Mouse (Mus musculus) retina, embryonic 14.5 days (tissue): ENCODE measurements around the gene Actr6.
"Not testable (repeated sequence)": the region's sequence is repeated elsewhere in the genome, so short reads cannot be mapped to it uniquely, and the experiment has no call there.

Experiments used
- DNase-seq: peaks from one replicate; pipeline ENCODE4 v3.0.0-alpha.2; 2015; ENCODE audit warnings: low spot score

The Actr6 gene

DNA sequence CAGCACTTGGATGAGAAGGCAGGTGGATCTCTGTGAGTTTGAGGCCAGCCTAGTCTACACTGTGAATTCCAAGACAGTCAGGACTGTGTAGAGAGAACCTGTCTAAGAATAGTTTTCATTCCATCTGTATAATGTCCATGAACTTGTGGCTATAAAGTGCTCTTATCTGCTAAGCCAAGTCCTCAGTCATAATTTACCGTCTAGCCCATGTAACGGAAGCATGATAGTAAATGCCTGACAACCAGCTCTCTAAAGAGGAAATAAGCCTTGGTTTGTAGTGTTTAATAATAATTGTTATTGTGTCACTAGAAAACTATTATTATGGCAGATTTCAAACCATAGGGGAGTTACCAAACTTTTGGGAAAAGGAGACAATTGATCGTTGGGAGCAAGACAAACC, 5.8 kb upstream of the Actr6 start:
- DNase-seq = no peak

DNA sequence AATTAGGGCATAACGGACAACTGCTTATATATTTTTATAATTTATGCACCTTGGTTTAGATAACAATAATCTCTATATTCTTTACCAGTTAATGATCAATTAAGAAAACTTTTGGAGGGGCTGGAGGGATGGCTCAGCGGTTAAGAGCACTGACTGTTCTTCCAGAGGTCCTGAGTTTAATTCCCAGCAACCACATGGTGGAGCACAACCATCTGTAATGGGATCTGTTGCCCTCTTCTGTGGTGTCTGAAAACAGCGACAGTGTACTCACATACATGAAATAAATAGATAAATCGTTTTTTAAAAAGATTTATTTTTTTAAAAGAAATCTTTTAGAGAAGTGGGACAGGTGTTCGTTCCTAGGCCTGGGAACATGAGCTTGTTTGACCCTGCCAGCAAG, 5.0 kb upstream of the Actr6 start:
- DNase-seq = no peak

DNA sequence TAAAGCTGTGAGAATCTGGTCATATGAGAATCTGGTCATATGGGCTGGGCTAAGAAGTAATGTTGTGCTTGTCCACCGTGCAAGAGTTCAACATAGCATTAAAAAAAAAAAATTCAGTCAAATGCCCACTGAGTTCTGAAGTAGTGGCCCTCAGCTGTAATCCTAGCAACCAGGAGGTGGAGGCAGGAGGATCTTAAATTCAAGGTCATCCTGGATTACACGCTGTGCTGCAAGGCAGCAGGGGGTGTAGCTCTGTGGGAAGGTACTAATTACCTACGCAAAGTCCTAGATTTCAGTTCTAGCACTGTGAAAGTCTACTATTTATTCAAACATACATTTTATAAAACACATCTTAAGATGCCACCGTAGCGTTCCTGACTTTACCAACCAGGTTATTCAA, 754 bp downstream of the Actr6 start:
- DNase-seq = peak; percentile 6

DNA sequence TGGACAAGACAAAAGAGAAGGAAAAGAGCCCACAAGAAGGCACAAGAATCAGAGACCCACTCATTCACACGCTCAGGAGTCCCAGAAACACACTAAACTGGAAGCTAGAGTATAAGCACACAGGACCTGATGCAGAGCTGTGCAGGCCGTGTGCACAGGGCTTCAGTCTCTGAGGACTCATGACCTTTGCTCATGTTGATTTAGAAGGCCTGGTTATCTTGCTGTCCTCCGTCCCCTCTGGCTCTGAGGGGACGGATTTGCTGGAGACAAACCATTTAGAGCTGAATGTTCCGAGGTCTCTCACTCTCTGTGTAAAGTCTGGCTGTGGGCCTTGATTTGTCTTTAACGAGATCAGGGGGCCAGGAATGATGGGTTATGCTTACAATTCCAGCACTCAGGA, 1.7 kb downstream of the Actr6 start:
- DNase-seq = no peak

DNA sequence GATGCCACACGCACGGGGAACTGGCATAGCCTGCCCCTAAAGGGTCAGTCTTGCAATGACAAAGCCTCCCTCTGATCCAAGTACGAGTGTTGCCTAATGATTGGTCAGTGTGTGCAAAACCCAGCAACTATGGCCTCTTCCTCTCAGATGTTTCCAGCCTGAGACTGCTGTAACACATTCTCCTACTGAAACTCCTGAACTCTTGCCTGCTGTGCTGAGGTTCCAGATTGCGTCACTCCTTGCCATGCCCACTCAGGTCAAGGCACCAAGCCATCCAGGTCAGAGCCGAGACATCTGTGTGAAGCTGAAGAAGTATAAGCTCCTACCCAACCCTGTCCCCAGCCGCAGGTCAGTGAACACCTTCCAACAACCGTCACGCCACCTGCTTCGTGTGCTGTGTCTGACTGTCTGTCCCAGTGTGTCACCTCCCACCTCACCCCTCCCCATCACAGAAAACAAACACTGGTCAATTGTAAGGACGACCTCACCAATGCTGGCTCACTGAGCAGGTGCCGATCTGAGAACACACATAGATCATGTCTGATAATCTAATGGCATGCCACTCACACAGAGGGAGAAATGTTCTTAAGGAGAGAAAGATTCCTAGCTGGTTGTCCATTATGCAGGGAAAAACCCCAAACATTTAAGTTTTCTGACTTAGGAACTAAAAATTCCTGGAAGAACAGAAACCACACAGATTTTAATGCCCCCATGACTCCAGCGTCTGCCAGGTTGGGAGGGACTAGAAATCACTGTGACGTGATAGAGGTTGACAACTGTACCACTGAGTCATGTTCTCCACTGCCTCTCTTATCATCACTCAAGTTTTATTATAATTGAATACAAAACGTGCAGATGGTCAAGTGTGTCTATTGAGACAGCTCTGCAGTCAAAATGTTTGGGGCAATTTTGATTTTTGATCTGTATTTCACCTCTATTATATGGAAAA, 9.6 kb downstream of the Actr6 start:
- no peak for DNase-seq

DNA sequence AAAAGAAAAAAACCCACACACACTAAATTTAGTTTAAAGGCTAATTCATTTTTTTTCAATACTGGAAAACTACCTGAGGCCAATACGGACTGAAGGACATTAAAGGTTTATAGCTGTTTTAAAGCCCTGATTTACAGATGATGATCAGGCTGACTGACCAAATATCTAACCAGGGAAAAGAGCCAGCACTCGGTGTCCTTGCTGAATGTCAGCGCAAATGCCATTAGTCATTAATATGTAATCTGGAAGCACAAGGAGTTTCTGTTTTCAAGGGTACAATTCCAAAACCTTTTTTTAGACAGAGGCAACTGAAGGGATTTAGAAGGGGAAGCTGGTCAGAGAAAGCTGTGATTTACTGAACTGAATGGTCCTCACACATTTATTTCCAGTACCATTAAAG, 11.3 kb downstream of the Actr6 start:
- DNase-seq = no peak

DNA sequence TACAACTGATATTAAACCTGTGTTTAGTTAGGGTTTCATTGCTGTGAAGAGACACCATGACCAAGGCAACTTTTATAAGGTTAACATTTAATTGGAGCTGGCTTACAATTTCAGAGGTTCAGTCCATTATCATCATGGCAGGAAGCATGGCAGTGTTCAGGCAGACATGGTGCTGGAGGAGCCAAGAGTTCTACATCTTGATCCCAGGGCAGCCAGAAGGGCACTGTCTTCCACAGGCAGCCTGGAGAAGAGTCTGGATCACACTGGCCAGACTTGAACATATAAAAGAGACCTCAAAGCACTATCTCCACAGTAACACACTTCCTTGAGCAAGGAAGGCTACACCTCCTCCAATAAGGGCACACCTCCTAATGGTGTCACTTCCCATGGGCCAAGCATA, 11.8 kb downstream of the Actr6 start:
- no peak for DNase-seq

DNA sequence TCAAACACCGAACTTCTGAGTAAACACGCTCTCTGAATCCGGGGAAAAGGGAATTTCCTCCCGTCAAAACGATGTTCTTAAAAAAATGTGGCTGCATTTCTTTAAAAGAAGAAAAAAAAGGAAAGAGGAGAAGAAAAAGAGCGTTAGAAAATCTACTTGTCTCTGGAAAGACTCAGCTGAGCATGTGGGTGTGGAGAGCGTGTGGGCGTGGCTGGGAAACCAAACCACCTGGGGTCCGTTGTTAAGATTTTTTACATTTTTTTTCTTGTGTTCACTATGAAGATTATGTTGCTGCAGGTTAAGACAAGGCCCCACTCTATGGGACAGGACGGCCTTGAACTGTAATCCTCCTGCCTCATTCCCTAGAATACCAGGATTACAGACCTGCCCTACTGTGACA, 17.2 kb downstream of the Actr6 start:
- no peak for DNase-seq

DNA sequence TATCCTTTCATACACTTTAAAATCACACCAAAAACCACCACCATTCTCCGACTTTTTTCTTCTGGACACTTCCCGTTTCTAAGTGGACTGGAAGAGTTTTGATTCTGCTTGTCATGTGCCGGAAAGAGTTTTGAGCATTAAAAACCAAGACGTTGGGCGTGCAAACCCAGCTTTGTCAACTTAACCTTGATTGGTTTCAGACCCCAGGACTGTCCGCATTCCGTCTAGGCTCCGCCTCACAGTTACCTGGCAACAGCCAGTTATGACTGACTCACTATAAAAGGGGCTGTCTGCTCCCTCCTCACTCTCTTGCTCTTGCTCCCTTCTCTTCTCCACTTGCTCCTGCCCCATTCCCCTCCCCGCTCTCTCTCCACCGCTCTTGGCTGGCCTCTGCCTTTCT, 23.4 kb downstream of the Actr6 start:
- DNase-seq = no peak

DNA sequence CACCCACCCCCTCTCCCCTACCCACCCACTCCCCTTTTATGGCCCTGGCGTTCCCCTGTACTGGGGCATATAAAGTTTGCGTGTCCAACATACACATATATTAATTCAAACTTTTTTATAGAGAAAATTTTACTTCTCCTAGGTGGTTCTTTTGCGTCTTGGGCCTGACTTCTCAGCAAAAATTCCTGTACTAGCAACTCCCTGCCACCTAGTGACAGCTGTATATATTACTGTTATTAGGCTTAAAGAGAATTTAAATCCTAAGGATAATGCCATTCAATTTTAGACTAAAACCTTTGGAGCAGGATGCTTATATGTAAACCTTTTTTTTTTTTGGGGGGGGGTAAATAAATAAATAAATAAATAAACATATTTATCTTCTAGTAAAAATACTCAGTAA, 24.7 kb downstream of the Actr6 start:
- no peak for DNase-seq

DNA sequence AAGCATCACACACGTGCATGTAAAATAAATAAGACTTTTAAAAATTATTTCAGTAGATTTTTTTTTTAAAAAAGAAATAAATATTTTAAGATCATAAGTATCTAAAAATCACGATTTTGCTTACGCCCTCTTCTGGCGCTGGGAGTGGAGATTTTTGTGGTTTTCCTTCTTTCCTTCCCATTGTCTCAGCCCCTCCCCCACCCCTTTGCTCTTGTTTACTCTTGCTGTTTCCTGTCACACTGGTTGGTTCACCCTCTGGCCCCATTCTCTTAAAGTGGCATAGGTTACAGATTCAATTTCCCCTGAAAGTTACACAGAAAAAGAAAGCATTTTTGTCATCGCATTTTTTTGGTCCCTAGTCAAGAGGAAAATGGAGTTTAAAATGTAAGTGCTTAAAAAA, 29.1 kb downstream of the Actr6 start:
- no peak for DNase-seq

DNA sequence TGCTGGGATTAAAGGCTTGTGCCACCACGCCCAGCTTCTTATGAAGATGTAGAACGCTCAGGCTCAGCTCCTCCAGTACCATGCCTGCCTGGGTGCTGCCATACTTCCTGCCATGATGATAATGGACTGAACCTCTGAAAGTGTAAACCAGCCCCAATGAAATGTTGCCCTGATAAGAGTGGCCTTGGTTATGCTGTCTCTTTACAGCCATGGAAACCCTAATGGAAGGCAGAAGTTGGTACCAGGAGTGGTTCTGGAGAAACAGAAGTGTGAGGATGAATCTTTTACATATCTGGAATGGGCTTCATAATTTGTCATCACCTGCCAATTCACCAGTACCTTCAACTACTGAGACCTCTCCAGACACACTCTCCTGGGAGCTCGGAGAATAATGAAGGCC, 34.1 kb downstream of the Actr6 start:
- DNase-seq = no peak

DNA sequence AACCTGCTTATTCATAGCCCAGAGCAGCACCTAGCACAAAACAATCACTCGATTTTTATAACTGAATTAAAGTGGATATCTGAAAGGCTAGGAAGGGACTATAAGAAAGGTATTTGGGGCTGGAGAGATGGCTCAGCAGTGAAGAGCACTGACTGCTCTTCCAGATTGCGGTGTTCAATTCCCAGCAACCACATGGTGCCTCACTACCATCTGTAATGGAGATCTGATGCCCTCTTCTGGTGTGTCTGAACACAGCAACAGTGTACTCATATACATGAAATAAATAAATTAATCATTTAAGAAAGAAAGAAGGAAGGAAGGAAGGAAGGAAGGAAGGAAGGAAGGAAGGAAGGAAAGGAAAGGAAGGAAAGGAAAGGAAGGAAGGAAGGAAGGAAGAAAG, 35.8 kb downstream of the Actr6 start:
- not testable (repeated sequence) for DNase-seq

DNA sequence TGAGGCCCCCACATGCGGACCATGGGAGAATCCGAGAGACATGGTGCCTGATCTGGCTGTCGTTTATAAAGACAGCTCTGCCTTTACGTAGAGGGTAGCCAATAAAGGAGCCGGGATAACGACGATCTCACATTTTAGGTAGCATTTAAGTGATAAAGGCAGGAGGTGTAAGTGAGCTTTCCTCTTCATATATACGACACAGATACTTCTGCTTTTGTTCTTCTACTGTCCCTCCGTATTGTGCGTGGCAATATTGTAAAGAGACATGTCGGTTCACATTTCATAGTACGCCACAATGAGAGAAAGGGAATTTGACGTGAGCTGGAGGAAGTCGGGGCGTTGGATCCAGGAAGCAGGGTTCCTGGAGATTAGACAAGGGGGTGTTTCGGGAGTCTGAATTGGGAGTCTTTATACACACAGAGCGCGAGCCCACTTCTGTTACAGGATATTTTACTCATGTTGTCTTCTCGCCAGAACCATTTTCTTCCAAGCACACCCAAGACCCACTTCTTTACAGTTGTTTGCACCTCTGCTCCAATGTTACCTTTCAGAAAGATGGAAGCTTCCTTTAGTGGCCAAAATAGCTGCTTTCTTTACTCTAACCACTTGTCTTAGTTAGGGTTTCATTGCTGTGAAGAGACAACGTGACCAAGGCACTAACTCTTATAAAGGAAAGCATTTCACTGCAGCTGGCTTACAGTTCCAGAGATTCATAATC, 36.7 kb downstream of the Actr6 start:
- DNase-seq = no peak

DNA sequence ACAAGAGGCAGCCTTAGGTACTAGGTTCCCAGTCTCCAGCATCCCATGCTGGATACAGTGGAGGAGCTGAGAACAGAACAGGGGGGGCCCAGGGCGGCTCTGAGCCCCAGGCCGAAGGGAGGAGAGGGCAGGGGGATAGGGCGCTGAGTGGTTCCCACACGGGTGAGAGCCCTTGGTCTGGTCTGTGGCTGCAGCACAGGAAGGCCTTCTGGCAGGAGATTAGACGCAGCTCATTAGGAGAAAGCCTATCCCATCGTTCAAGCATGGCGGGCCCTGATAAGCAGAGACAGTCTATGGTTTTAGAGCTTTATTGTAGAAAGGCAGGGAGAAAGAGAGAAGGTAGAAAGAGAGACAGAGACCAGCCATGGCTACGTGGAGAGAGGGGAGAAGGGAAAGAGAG, 42.1 kb downstream of the Actr6 start:
- DNase-seq = no peak

DNA sequence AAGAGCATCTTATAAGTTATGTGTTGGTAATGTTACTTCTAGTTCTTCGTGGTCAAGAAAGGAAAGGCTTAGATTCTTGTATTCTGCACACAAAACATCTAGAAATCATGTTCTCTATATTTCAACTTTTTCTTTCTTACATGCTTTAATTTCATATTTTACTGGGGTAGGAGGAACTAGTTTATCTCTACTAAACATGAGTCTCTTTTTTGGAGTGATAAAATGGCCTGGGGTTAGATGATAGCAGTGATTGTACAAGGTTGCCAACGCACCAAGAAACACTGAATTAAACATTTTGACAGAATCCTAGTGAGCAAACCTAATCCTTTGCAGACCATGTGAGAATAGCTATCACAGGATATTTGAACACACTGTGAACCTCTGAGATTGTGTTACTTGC, 44.6 kb downstream of the Actr6 start:
- no peak for DNase-seq

DNA sequence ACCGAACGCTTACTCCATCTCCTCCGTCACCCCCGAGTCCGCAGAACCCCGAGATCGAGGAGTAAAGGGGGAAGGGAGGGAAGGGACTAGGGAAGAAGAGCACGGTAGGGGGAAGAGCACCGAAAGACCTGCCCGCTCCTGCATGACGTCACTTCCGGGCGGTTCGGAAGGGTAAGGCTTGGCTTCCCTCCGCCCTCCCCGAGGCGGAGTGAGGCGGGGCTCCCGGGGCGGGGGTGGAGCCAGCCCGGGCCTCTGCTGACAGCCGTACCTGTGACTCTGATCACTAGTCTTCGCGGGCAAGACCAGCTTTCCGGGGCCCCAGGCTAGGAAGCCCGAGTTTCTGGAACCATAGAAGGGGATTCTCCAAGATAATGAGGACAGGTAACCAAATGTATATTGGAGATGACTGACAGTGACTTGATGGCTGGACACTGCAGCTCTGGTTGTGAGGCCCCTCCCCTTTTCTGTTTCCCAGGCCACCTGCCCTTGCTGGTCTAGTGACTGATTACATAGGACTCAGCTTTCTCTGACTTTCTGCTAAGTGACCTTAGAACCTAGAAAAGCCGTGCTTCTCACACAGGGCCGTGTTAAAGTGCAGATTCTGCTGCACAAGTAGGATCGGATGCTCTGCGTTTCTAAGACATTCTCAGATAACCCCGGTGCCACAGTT, 45.8 kb downstream of the Actr6 start, which contains the start of gene Scyl2:
TSS of gene Scyl2 (minus strand) at position 147 of the 670 bp plus-strand sequence.
- DNase-seq = peak; percentile 92

DNA sequence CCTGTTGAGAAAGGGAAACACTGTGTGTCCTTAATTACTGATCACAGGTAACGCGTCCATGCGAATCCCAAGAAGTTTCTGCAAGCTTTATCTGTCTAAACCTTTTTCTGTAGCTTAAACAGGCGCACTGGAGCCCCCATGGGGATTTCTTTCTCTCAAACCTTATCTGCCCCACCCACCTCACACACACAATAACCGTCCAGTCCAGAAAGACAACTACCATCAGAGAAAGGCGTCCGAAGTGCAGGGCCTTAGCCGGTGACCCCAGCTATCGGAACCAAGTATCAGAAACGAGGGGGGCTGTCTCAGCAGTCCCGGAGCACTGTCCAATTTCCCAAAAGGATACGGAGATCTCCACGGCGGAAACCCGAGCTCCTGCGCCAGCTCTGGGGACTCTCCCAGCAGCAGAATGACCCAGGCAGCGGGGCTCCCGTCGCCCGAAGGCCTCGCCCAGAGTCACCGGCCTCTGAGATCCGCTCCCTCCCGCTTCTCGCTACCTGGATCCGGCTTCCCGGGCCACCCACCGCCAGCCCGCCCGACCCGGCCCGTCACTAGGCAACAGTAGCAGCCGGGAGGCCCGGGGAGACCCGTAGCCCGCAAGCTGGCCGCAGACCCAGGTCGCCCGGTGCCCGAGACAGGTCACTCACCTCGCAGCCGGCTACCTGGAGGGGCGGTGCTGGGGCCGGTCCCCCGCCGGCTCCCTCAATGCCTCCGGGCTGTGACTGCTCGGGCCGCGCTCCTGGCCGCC, 46.5 kb downstream of the Actr6 start:
- peak; percentile 34 for DNase-seq

DNA sequence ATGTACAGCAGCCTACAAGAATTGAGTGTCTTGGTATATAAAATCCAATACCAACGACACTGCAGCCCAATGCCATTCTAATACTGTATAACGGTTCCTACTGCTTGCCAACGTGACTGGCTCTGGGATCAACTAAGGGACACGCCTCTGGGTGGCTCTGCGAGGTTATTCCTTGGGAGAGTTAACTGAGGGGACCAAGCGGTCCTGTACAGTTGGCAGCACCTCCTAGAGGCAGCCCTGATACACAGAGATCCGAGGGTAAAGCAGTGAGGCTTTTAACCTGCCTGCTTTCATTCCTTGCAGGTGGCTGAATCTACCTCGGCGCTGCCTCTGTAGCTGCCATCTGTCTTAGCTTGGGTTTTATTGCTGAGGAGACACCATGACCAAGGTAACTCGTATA, 49.1 kb downstream of the Actr6 start:
- no peak for DNase-seq

DNA sequence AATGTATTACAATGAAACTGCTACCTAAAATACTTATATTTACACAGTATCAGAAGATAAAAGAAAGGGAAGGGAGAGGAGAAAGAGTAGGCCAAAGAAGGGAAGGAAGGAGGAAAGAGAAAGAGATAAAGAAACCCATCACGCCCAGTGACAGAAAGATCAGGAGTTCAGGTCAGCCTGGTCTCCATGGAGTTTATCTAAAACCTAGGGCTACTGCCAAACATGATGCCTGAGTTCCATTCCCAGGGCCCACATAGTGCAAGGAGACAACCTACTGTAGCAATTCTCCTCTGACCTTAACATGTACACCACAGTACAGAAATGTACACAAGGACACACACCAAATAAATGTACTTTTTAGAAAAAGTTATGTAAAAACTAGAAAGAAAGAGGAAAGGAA, 49.9 kb downstream of the Actr6 start:
- DNase-seq = no peak

DNA sequence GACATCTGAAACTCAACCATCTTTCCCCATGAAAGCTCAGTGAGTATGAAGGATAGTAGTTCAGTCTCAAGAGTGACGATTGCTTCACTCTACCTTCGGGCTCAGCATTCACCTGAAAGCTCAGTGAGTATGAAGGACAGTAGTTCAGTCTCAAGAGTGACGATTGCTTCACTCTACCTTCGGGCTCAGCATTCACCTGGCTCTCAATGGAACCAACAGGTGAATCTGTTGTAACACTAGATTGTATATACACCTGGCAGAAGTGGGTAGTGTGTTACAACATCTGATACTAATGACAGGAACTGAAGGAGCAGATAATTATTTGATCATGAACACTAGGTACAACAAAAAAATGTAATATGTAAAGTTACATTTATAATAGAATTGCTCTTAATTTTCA, 50.4 kb downstream of the Actr6 start:
- DNase-seq = no peak

DNA sequence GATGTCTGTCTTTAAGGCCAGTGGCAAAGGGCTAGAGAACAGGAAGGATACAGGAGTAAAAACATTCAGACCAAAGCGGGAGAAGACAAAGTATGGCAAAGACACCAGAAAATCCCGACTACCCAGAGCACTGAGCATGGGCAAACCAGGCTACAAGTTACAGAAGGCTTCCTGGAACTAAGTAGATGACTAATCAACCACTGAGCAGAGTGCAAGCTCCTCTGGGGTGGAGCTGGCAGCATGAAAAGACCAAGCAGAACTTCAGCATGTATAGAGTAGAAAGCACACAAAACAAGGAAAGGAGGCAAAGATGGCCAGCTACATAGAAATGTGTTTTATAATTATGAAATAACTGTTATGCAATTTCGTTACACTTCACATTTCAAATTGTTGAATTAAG, 51.6 kb downstream of the Actr6 start:
- no peak for DNase-seq
